ENCODE assay signal across 19 mouse cellular contexts in the genomic region with DNA sequence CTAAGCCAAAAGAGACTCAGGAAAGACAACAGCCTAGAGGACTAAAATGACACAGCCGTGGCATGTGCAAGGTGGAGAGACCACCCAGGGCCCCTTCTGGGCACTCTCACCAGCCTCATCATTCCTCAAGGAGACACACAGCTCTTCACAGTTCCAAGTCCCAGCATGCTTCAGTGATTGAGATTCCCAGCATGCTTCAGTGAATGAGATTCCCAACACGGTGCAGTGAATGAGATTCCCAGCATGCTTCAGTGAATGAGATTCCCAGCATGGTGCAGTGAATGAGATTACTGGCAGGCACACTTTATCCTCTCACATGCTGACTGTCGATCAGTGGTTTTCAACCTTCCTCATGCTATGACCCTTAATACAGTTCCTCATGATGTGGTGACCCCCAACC. TPM values are rescaled to one million over a fixed set of nuclear protein-coding genes. Genes with fewer than 3 reads are reported as not detected.
DNase-seq lines count a peak whose midpoint lies in the region; ATAC-seq and TF ChIP-seq lines count a peak whose summit lies in the region.
"Had no signal": no experiment of that assay in that cellular context is flagged by ENCODE, and none has a peak within 500 bp of the region (broad histone marks: within the 10 kb centered on the region; RNA-seq: fewer than 3 reads in every experiment).

No protein-coding gene starts in this region.

- no peak for TF ChIP-seq EP300 in stomach, postnatal 0 days (optimal IDR thresholded peaks at IDR 0.05)

- peak; percentile 60; the same call in 1 of the 2 replicates for ATAC-seq in hindbrain, embryonic 15.5 days (ENCODE audit: low FRiP score, low read depth)
- peak; percentile 41; the same call in 1 of the 2 replicates for ATAC-seq in neural tube, embryonic 14.5 days (ENCODE audit: low read depth)
- ATAC-seq in stomach, postnatal 0 days (ENCODE audit: low FRiP score, low TSS enrichment): no peak
- ATAC-seq: liver, postnatal 0 days had no signal

- WGBS in hindbrain, embryonic 15.5 days: 25% methylated on average over 3 of the region's 3 CpGs
- 39% methylated on average over 3 of the region's 3 CpGs for WGBS in neural tube, embryonic 14.5 days
- WGBS in stomach, postnatal 0 days: 73% methylated on average over 3 of the region's 3 CpGs

- H3K9ac ChIP-seq in hindbrain, embryonic 15.5 days: no peak overlapping the region
- no peak overlapping the region for H3K9ac ChIP-seq in neural tube, embryonic 14.5 days (replicated peaks; ENCODE audit: low read depth, low read length)
- H3K9ac ChIP-seq in stomach, postnatal 0 days (ENCODE audit: low read length): no peak overlapping the region
- H3K9ac ChIP-seq: heart, embryonic 13.5 days; limb, embryonic 12.5 days; liver, postnatal 0 days; stomach, embryonic 15.5 days had no signal

- H3K27me3 ChIP-seq in hindbrain, embryonic 15.5 days: no peaks in the 10 kb centered on the region
- no peaks in the 10 kb centered on the region for H3K27me3 ChIP-seq in neural tube, embryonic 14.5 days (ENCODE audit: control insufficient read depth, insufficient read depth, low read length)
- no peaks in the 10 kb centered on the region for H3K27me3 ChIP-seq in stomach, postnatal 0 days (ENCODE audit: control insufficient read depth, insufficient read depth, low read length)
- H3K27me3 ChIP-seq: limb, embryonic 12.5 days; stomach, embryonic 15.5 days had no signal

- DNase-seq in layer of hippocampus, adult 2 months (ENCODE audit: low spot score in 2 of 2): no peak
- no peak for DNase-seq in layer of hippocampus, adult 11-12 months (ENCODE audit: low spot score)
- DNase-seq in embryo, embryonic 10.5 days (ENCODE audit: low spot score): peak; percentile 22
- DNase-seq in stomach, postnatal 0 days (ENCODE audit: low spot score): no peak
- no peak for DNase-seq in frontal cortex, postnatal 36 days (ENCODE audit: low spot score in 2 of 2)
- no peak for DNase-seq in layer of hippocampus, postnatal 25 days (ENCODE audit: extremely low spot score in 1 of 2, low spot score in 1 of 2)
- DNase-seq: adrenal gland, adult 8-10 months; gastrocnemius, postnatal 10 days; liver, postnatal 0 days; right cerebral cortex, postnatal 14 days had no signal

- no peak for TF ChIP-seq CTCF in layer of hippocampus, adult 2 months (conservative IDR thresholded peaks at IDR 0.05)
- TF ChIP-seq CTCF in stomach, postnatal 0 days (IDR thresholded peaks at IDR 0.05; ENCODE audit: low read depth): no peak

- H3K36me3 ChIP-seq in hindbrain, embryonic 15.5 days: no peaks in the 10 kb centered on the region
- no peaks in the 10 kb centered on the region for H3K36me3 ChIP-seq in neural tube, embryonic 14.5 days (ENCODE audit: control insufficient read depth, insufficient read depth, low read length)
- H3K36me3 ChIP-seq in stomach, postnatal 0 days (ENCODE audit: control insufficient read depth, insufficient read depth, low read length): no peaks in the 10 kb centered on the region
- H3K36me3 ChIP-seq: heart, embryonic 13.5 days; limb, embryonic 12.5 days; stomach, embryonic 15.5 days had no signal

- H3K4me3 ChIP-seq in layer of hippocampus, adult 2 months: no peak overlapping the region
- H3K4me3 ChIP-seq in hindbrain, embryonic 15.5 days: no peak overlapping the region
- no peak overlapping the region for H3K4me3 ChIP-seq in neural tube, embryonic 14.5 days (ENCODE audit: low read depth, low read length)
- no peak overlapping the region for H3K4me3 ChIP-seq in stomach, postnatal 0 days (ENCODE audit: low read depth, low read length)
- H3K4me3 ChIP-seq: heart, embryonic 13.5 days; limb, embryonic 12.5 days; stomach, embryonic 15.5 days had no signal

- no peak overlapping the region for H3K4me2 ChIP-seq in hindbrain, embryonic 15.5 days
- H3K4me2 ChIP-seq in neural tube, embryonic 14.5 days (ENCODE audit: low read depth, low read length): no peak overlapping the region
- no peak overlapping the region for H3K4me2 ChIP-seq in stomach, postnatal 0 days (replicated peaks; ENCODE audit: low read depth)
- H3K4me2 ChIP-seq: heart, embryonic 13.5 days; limb, embryonic 12.5 days; stomach, embryonic 15.5 days had no signal

- peaks cover 19% of the 10 kb centered on the region for H3K4me1 ChIP-seq in hindbrain, embryonic 15.5 days (replicated peaks)
- H3K4me1 ChIP-seq in neural tube, embryonic 14.5 days (ENCODE audit: control insufficient read depth, insufficient read depth, low read length): no peaks in the 10 kb centered on the region
- H3K4me1 ChIP-seq in stomach, postnatal 0 days (replicated peaks; ENCODE audit: control insufficient read depth, insufficient read depth): 0 out of 2 replicates have a peak, but pooled peaks cover 3% of the 10 kb centered on the region

- H3K9me3 ChIP-seq in hindbrain, embryonic 15.5 days: no peaks in the 10 kb centered on the region
- H3K9me3 ChIP-seq in neural tube, embryonic 14.5 days (ENCODE audit: control insufficient read depth, low read length): no peaks in the 10 kb centered on the region
- H3K9me3 ChIP-seq in stomach, postnatal 0 days (ENCODE audit: control insufficient read depth, low read length): no peaks in the 10 kb centered on the region
- H3K9me3 ChIP-seq: heart, embryonic 13.5 days; limb, embryonic 12.5 days; stomach, embryonic 15.5 days had no signal

- peak overlapping the region; percentile 65; the same call in 1 of the 2 replicates for H3K27ac ChIP-seq in layer of hippocampus, adult 2 months
- peak overlapping the region; percentile 42; the same call in 1 of the 2 replicates for H3K27ac ChIP-seq in hindbrain, embryonic 15.5 days (replicated peaks)
- no peak overlapping the region for H3K27ac ChIP-seq in neural tube, embryonic 14.5 days (ENCODE audit: low read depth, low read length)
- no peak overlapping the region for H3K27ac ChIP-seq in stomach, postnatal 0 days (replicated peaks)
- H3K27ac ChIP-seq: heart, embryonic 13.5 days; kidney, postnatal 0 days; limb, embryonic 12.5 days; stomach, embryonic 15.5 days had no signal

RNA-seq across cellular contexts. Expression of gene Gstm1, which starts 6.2 kb away (rescaled TPM):
- 100 to 1,000 TPM; 350 to 371 TPM for total RNA-seq in layer of hippocampus, adult 2 months (2021)
- 122 and 136 TPM in 2 replicates for polyA plus RNA-seq in hindbrain, embryonic 15.5 days (2015; fragmentation: Nextera tagmentation; extraction: Ambion mirVana)
- 123 and 186 TPM in 2 replicates for polyA plus RNA-seq in neural tube, embryonic 14.5 days (2014; fragmentation: Nextera tagmentation; extraction: Ambion mirVana)
- polyA plus RNA-seq in stomach, postnatal 0 days (2015; fragmentation: Nextera tagmentation; extraction: Ambion mirVana): 892 and 954 TPM in 2 replicates
- total RNA-seq in layer of hippocampus, postnatal 25 days (2021): 100 to 1,000 TPM; 299 to 321 TPM

RNA-seq across cellular contexts. Expression of gene Gstm2, which starts 25.3 kb away (rescaled TPM):
- 1 to 10 TPM; 2.3 to 3.6 TPM for total RNA-seq in layer of hippocampus, adult 2 months (2021)
- polyA plus RNA-seq in hindbrain, embryonic 15.5 days (2015; fragmentation: Nextera tagmentation; extraction: Ambion mirVana): 10.9 and 11.4 TPM in 2 replicates
- 1.2 and 6.6 TPM in 2 replicates for polyA plus RNA-seq in neural tube, embryonic 14.5 days (2014; fragmentation: Nextera tagmentation; extraction: Ambion mirVana)
- 189 and 195 TPM in 2 replicates for polyA plus RNA-seq in stomach, postnatal 0 days (2015; fragmentation: Nextera tagmentation; extraction: Ambion mirVana)
- 1 to 10 TPM; 2.6 to 2.8 TPM for total RNA-seq in layer of hippocampus, postnatal 25 days (2021)

RNA-seq across cellular contexts. Expression of gene Gstm4, which starts 33.1 kb away (rescaled TPM):
- total RNA-seq in layer of hippocampus, adult 2 months (2021): 10 to 100 TPM; 11.5 to 12.3 TPM
- 18.2 and 18.6 TPM in 2 replicates for polyA plus RNA-seq in hindbrain, embryonic 15.5 days (2015; fragmentation: Nextera tagmentation; extraction: Ambion mirVana)
- polyA plus RNA-seq in neural tube, embryonic 14.5 days (2014; fragmentation: Nextera tagmentation; extraction: Ambion mirVana): 17.7 and 18.6 TPM in 2 replicates
- polyA plus RNA-seq in stomach, postnatal 0 days (2015; fragmentation: Nextera tagmentation; extraction: Ambion mirVana): 19.4 and 19.6 TPM in 2 replicates
- 10 to 100 TPM; 12.0 to 12.1 TPM for total RNA-seq in layer of hippocampus, postnatal 25 days (2021)

RNA-seq across cellular contexts. Expression of gene Gstm3, which starts 42.5 kb away (rescaled TPM):
- total RNA-seq in layer of hippocampus, adult 2 months (2021): not detected
- 0.12 TPM in 2 replicates for polyA plus RNA-seq in hindbrain, embryonic 15.5 days (2015; fragmentation: Nextera tagmentation; extraction: Ambion mirVana)
- not detected in 2 replicates for polyA plus RNA-seq in neural tube, embryonic 14.5 days (2014; fragmentation: Nextera tagmentation; extraction: Ambion mirVana)
- polyA plus RNA-seq in stomach, postnatal 0 days (2015; fragmentation: Nextera tagmentation; extraction: Ambion mirVana): 53.8 and 54.0 TPM in 2 replicates
- not detected for total RNA-seq in layer of hippocampus, postnatal 25 days (2021)
- total RNA-seq: gastrocnemius, postnatal 10 days; layer of hippocampus, postnatal 14 days had no signal
- polyA plus RNA-seq: cortical plate, adult 2 months; heart, embryonic 13.5 days; limb, embryonic 12.5 days; macrophage had no signal

Comparison
In these comparisons a context has a peak if more than half of its experiments do, and no peak if none do; other contexts are left out.
1. H3K27ac ChIP-seq: peak in layer of hippocampus, adult 2 months (single experiment) and hindbrain, embryonic 15.5 days (single experiment); none in neural tube, embryonic 14.5 days (single experiment) and stomach, postnatal 0 days (single experiment).
2. RNA of gene Gstm2, which starts 25.3 kb away (polyA plus RNA-seq): 189 to 195 TPM in stomach, postnatal 0 days; 10.9 to 11.4 TPM in hindbrain, embryonic 15.5 days and 1.2 to 6.6 TPM in neural tube, embryonic 14.5 days; every median in the first group is over 10 times any median in the second.